Mouse (Mus musculus) olfactory bulb, adult 2 months (tissue): ENCODE data around the gene Tmem81.

Source experiments
- CTCF ChIP-seq: fragments of 200-500 bp; IDR thresholded peaks from 2 replicates; pipeline ENCODE4 v1.5.1; 2012; ENCODE audit warnings: low read depth, mild to moderate bottlenecking, low read length, moderate library complexity; ENCODE audit not compliant: insufficient read depth
- POLR2A ChIP-seq: fragments of 200-500 bp; IDR thresholded peaks from 2 replicates; pipeline ENCODE4 v1.6.1; 2012; ENCODE audit warnings: mild to moderate bottlenecking, low read depth, low read length, moderate library complexity; ENCODE audit not compliant: insufficient read depth

- no peak for TF ChIP-seq POLR2A
- no peak for TF ChIP-seq CTCF
Measured at GRCm38 (mm10) chr1:132479438-132479837, 26.6 kb upstream of the Tmem81 start.
